Mouse (Mus musculus): ENCODE data around the gene Fkbp5.

GRCm38 (mm10) chr17:28506895-28507294 is 10.4 kb downstream of the Fkbp5 start:
- TF ChIP-seq CTCF (IDR thresholded peaks at IDR 0.05; ENCODE audit: extremely low read depth, insufficient read depth, insufficient read length, insufficient replicate concordance) = no peak
- TF ChIP-seq POLR2A (IDR thresholded peaks at IDR 0.05; ENCODE audit: low read depth, low read length) = no peak

Data from spleen, adult 2 months (tissue).